Mouse (Mus musculus) limb, embryonic 15.5 days (tissue): ENCODE measurements around the gene Slc7a11. TPM values are rescaled to one million over a fixed set of nuclear protein-coding genes. Genes with fewer than 3 reads are reported as not detected.

ENCODE experiments used
- ATAC-seq: fragments of 200-750 bp; cut with Nextera tagmentation; 2 replicates; pipeline ENCODE4 v1.8.0; 2017; ENCODE audit warnings: low read depth, moderate TSS enrichment; ENCODE audit not compliant: insufficient number of reproducible peaks, low FRiP score, low TSS enrichment
- H3K27ac ChIP-seq: fragments of 300-500 bp; sonication (generic); 2 replicates; pipeline ENCODE4 v1.5.1; 2015; ENCODE audit warnings: moderate library complexity, mild to moderate bottlenecking, inconsistent platforms
- H3K27me3 ChIP-seq: fragments of 300-500 bp; sonication (generic); 2 replicates; pipeline ENCODE4 v1.6.1; 2015; ENCODE audit warnings: inconsistent platforms
- H3K36me3 ChIP-seq: fragments of 300-500 bp; sonication (generic); 2 replicates; pipeline ENCODE4 v1.6.1; 2015; ENCODE audit warnings: inconsistent platforms
- H3K4me1 ChIP-seq: fragments of 300-500 bp; sonication (generic); 2 replicates; pipeline ENCODE4 v1.6.1; 2015; ENCODE audit warnings: inconsistent platforms
- H3K4me2 ChIP-seq: fragments of 300-500 bp; sonication (generic); 2 replicates; pipeline ENCODE4 v1.6.1; 2015; ENCODE audit warnings: mild to moderate bottlenecking, inconsistent platforms
- H3K4me3 ChIP-seq: fragments of 300-500 bp; sonication (generic); 2 replicates; pipeline ENCODE4 v1.5.1; 2015; ENCODE audit warnings: mild to moderate bottlenecking, inconsistent platforms
- H3K9ac ChIP-seq: fragments of 300-500 bp; sonication (generic); 2 replicates; pipeline ENCODE4 v1.6.1; 2015; ENCODE audit warnings: inconsistent platforms
- H3K9me3 ChIP-seq: fragments of 300-500 bp; sonication (generic); 2 replicates; pipeline ENCODE4 v1.6.1; 2016; ENCODE audit warnings: inconsistent platforms
- WGBS: fragments of 180-500 bp; shearing (Covaris S2); methylation state at CpG from one replicate; pipeline ENCODE4 v1.1.7; 2015; 5-methylcytosine and 5-hydroxymethylcytosine counted together
- polyA plus RNA-seq: library from polyadenylated mRNA; unstranded; fragments of >200 nt; fragmentation: Nextera tagmentation; extraction: Ambion mirVana; gene quantifications from 2 replicates; pipeline ENCODE4 v1.2.1, GENCODE M21; 2015

Gene Slc7a11
- polyA plus RNA-seq, 1 experiment from 2014 or later = 7.0 TPM

DNA sequence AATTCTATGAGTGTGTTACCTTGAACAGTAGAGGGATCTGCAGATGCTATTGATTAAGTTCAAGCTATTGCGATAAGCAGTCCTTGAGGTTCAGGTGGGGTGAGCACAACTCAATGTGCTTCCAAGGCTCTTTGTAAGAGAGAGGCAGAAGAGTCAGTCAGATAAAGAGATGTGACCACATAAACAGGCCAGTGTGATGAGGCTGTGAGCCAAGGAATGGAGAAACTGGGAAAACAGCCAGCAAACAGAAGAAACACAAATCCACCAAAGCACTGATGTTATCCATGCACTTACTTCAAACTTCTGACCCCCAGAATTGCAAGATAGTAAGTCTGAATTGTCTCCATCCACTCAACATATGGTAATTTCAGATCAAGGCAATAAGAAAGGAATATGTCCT is 99.0 kb downstream of the Slc7a11 start:
- ATAC-seq = no peak
- WGBS = 83% methylated on average over 1 of the region's 1 CpGs
- Histone ChIP-seq H3K4me2 (no peak overlapping the region), H3K4me1 (0 out of 2 replicates have a peak, but pooled peaks cover 3% of the 10 kb centered on the region), H3K9me3 (no peaks in the 10 kb centered on the region), H3K4me3 (no peak overlapping the region), H3K9ac (no peak overlapping the region), H3K27me3 (no peaks in the 10 kb centered on the region), H3K36me3 (no peaks in the 10 kb centered on the region), H3K27ac (no peak overlapping the region)

DNA sequence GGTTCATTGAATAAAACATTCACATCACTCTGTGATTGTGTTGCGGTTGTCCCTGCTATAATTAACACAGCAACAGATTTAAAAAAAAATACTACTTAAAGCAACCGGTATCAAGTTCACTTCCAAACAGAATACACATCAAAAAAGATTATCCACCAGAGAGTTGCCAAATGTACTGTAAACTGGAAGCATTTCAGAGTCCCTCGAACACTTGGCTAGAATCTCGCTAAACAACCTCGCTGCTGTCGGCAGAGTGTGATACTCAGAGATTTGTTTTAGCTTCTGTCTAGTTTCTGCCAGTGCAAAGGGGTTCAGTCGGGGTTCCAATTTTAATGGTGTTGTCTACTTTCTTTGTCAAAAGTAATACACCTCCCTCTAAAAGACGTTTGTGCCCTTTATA is 118.9 kb downstream of the Slc7a11 start:
- no peaks in the 10 kb centered on the region for H3K9me3 ChIP-seq
- no peaks in the 10 kb centered on the region for H3K36me3 ChIP-seq
- no peaks in the 10 kb centered on the region for H3K4me1 ChIP-seq
- H3K27ac ChIP-seq = no peak overlapping the region
- H3K4me3 ChIP-seq = no peak overlapping the region
- ATAC-seq = no peak
- H3K9ac ChIP-seq = no peak overlapping the region
- H3K27me3 ChIP-seq = no peaks in the 10 kb centered on the region
- H3K4me2 ChIP-seq = no peak overlapping the region
- WGBS = 48% methylated on average over 8 of the region's 8 CpGs

DNA sequence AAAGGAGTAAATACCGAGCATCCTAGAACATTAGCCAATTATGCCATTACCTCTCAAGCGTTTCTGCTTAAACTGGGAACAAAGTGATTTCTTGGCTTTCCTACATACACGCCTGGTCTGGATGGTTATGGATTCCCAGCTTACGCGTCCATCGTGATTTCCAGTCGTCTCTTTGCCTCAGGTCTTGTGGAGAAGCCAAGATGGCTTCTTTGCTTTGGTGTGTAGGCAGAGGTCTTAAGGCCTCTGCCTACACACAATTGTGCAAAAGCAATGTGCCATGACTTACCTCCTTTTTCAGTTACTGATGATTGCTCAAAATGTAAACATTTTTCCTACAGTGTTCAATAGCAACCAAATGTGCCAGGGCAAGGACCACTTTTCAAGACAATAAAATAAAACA is 119.5 kb downstream of the Slc7a11 start:
- no peaks in the 10 kb centered on the region for H3K4me1 ChIP-seq
- no peaks in the 10 kb centered on the region for H3K27me3 ChIP-seq
- H3K4me3 ChIP-seq = no peak overlapping the region
- no peaks in the 10 kb centered on the region for H3K36me3 ChIP-seq
- WGBS = 80% methylated on average over 7 of the region's 7 CpGs
- no peak overlapping the region for H3K9ac ChIP-seq
- no peak overlapping the region for H3K27ac ChIP-seq
- ATAC-seq = no peak
- no peak overlapping the region for H3K4me2 ChIP-seq
- H3K9me3 ChIP-seq = no peaks in the 10 kb centered on the region

DNA sequence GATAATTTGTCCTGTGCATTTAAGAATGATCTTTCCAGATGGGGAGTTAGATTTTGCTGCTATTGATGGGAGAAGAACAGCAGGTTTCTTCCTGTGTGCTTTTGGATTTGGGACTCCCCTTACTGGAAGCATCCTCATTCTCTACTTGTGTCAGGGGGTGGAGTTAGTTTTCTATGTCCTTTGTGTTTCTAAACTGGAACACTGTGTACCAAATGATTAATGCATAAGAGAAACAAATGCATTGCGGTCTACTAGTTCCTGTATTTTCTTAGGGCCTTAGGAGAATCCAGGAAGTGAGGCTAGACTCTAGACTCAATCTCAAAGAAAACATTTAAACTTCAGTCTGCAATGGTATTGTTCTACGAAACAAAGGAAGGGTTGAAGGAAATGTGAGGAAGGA is 122.6 kb downstream of the Slc7a11 start:
- 86% methylated on average over 2 of the region's 2 CpGs for WGBS
- Histone ChIP-seq H3K9ac (no peak overlapping the region), H3K4me3 (no peak overlapping the region), H3K4me1 (no peaks in the 10 kb centered on the region), H3K4me2 (no peak overlapping the region), H3K9me3 (no peaks in the 10 kb centered on the region), H3K27ac (no peak overlapping the region), H3K36me3 (no peaks in the 10 kb centered on the region), H3K27me3 (no peaks in the 10 kb centered on the region)
- no peak for ATAC-seq

DNA sequence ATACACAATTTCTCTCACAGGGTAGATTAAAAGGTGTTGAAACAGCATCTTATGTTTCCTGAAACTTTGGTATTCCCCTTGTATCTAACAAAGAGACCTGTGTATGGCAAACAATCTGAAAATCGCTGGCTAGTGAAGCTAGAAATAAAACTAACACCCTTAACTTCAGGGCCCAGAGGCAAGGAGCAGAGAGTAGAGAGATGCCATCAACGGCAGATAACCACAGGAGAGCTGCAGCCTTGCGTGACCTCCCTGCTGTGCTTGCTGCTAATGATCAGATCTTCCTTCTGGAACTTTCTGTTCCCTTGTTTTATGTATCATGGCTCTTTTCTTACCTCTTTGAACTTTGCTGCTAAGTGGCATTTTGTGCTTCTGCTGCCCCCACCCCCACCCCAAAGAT is 125.3 kb downstream of the Slc7a11 start:
- H3K27ac ChIP-seq = no peak overlapping the region
- no peaks in the 10 kb centered on the region for H3K9me3 ChIP-seq
- no peak overlapping the region for H3K9ac ChIP-seq
- WGBS = 54% methylated on average over 3 of the region's 3 CpGs
- H3K36me3 ChIP-seq = no peaks in the 10 kb centered on the region
- no peak for ATAC-seq
- H3K4me1 ChIP-seq = no peaks in the 10 kb centered on the region
- H3K4me2 ChIP-seq = no peak overlapping the region
- H3K4me3 ChIP-seq = no peak overlapping the region
- no peaks in the 10 kb centered on the region for H3K27me3 ChIP-seq

DNA sequence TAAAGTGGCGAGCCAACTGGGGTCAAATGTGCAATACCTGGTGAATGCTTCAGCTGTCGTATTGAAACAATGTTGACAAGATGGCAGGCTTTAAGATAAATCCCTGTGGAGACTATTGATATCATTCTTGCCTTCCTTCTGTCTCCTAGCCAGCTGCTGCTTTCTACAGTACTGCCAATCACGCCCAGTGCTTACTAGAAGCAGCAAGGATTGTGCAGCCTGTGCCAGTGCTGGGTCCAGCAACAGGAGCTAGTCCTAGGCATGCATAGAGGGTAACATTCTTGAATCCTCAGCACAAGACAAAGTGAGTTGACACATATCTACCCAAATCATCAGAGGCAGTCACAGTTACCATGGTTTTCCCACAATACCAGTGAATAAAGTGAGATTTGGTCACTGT is 129.6 kb downstream of the Slc7a11 start:
- ATAC-seq = no peak
- no peak overlapping the region for H3K4me3 ChIP-seq
- H3K4me1 ChIP-seq = no peaks in the 10 kb centered on the region
- 86% methylated on average over 3 of the region's 3 CpGs for WGBS
- no peak overlapping the region for H3K4me2 ChIP-seq
- no peaks in the 10 kb centered on the region for H3K9me3 ChIP-seq
- H3K27me3 ChIP-seq = no peaks in the 10 kb centered on the region
- H3K9ac ChIP-seq = no peak overlapping the region
- H3K36me3 ChIP-seq = no peaks in the 10 kb centered on the region
- no peak overlapping the region for H3K27ac ChIP-seq

DNA sequence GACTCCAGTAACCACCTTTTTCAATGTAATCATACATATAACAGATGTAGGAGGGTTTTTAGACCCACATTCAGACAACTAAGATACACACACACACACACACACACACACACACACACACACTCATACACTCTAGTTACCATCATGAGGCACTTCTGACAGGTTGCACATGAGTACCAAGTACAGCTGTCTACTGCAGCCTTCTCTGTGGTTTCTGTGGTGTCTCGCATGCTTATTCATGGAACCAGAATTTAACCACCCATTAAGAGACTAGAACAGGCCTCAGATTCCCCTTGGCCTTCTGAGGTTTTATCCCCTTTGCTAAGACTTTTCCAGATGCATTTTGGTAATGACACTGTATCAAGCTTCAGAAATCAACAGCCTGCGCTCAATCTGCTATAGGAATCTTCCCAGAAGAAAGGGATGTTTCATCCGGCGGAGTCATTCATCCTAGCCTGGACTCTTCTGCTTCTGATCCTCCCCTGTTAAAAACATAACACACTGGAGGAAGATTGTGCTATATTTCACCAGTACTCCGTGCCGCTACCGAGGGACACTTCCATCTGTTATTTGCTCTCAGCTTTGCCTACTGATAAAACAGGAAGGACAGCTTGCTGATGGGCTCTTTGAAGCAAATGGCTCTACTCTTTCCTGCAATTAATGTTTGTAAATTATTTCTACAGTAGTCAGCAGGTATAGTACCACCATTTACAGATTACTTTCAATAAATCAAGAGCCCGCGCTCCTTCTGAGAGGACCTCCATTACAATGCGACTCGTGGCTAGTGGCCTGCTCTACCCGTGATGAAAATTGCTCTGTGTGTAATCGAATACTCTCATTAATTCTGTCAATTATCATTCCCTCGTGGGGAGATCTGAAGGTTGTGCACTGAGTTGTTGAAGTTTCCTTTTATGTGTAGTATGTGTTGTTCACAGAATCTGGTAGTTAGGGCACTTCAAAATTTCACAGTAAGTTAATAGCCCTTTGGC is 135.8 kb downstream of the Slc7a11 start:
- WGBS = 56% methylated on average over 14 of the region's 14 CpGs
- Histone ChIP-seq H3K4me3 (no peak overlapping the region), H3K9ac (no peak overlapping the region), H3K36me3 (no peaks in the 10 kb centered on the region), H3K9me3 (no peaks in the 10 kb centered on the region), H3K27me3 (no peaks in the 10 kb centered on the region), H3K4me2 (no peak overlapping the region), H3K27ac (no peak overlapping the region), H3K4me1 (no peaks in the 10 kb centered on the region)
- ATAC-seq = no peak

DNA sequence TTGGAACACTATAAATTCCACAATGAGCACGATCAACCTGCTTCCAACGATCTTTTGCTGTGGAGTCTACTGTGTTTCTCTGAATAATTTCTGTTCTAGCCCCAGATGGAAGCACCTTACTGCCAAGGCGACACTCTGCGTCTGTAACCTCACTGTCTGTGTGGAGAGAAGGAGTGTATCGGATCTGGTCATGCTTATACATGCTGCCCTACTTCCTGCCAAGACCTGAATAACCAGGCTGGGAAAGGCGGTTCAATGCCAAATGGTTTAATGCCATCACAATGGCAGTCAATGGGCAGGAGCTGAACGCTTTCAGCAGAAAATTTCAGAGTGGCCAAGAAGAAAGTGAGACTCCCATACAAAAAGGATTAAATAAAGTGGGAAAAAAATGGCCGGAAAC is 137.1 kb downstream of the Slc7a11 start:
- WGBS = 76% methylated on average over 8 of the region's 8 CpGs
- Histone ChIP-seq H3K4me2 (no peak overlapping the region), H3K4me1 (no peaks in the 10 kb centered on the region; the same call in 1 of the 2 replicates), H3K36me3 (no peaks in the 10 kb centered on the region), H3K27ac (no peak overlapping the region), H3K4me3 (no peak overlapping the region), H3K9me3 (no peaks in the 10 kb centered on the region), H3K9ac (no peak overlapping the region), H3K27me3 (no peaks in the 10 kb centered on the region)
- no peak for ATAC-seq

DNA sequence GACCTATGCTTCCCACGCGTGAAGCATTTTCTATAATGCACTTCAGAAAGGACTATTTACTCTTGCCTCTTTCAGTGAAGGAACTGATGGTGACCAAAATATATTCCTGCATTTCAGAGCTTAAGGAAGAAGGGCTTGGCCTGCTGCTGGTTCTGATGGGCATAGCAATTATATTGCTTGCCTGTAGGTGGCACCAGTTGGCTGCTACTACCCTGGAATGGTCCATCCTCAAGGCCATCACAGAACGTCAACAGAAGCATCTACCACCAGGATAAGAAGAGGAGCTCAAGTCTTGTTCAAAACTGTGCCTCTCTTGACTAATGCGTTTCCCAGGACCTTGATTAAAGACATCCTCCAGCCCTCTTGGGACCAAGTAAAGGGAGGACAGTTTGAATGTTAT is 139.3 kb downstream of the Slc7a11 start:
- Histone ChIP-seq H3K36me3 (no peaks in the 10 kb centered on the region), H3K9me3 (no peaks in the 10 kb centered on the region), H3K9ac (no peak overlapping the region), H3K27me3 (no peaks in the 10 kb centered on the region), H3K4me1 (peaks cover 9% of the 10 kb centered on the region), H3K4me2 (no peak overlapping the region), H3K4me3 (no peak overlapping the region), H3K27ac (no peak overlapping the region)
- WGBS = 57% methylated on average over 4 of the region's 4 CpGs
- ATAC-seq = no peak

DNA sequence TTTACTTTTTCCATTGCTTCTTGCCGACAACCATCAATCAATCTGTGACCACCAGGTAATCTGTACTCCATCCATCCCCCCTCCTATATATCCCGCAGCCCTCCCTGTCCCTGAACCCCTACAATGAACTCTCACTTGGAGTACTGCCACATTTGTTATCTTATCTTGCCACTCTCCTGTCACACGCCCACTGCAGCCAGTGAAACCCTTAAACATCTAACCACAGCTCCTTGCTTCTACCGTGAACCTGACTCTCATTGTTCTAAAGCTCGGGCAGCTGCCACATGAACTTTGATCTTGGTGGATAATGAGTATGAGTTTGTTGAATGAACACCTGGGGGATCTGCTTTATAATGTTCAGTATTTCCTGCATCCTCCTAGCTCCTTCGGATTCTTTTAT is 140.8 kb downstream of the Slc7a11 start:
- 57% methylated on average over 6 of the region's 6 CpGs for WGBS
- H3K9me3 ChIP-seq = no peaks in the 10 kb centered on the region
- no peak overlapping the region for H3K27ac ChIP-seq
- H3K9ac ChIP-seq = no peak overlapping the region
- H3K4me3 ChIP-seq = no peak overlapping the region
- H3K36me3 ChIP-seq = no peaks in the 10 kb centered on the region
- no peaks in the 10 kb centered on the region for H3K27me3 ChIP-seq
- H3K4me2 ChIP-seq = no peak overlapping the region
- H3K4me1 ChIP-seq = peaks cover 10% of the 10 kb centered on the region
- ATAC-seq = no peak

DNA sequence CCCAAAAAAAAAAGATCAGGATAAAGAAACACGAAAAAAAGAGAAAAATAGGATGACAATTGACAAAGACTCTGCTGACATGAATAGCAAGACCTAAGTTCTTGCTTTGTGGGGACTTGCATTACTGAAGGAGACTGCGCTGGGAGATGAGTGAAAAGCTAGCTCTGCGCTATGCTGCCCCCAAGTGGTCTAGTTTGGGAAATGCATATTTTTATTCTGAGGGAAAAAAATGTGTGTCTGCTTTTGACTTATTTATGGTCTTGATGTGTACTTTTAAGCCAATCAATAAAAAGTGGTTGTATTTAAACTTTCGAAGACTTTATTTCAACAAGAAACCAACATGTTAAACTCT is 142.5 kb downstream of the Slc7a11 start:
- no peak overlapping the region for H3K27ac ChIP-seq
- no peaks in the 10 kb centered on the region for H3K36me3 ChIP-seq
- H3K9ac ChIP-seq = no peak overlapping the region
- H3K4me3 ChIP-seq = no peak overlapping the region
- H3K4me1 ChIP-seq = peaks cover 10% of the 10 kb centered on the region
- no peaks in the 10 kb centered on the region for H3K9me3 ChIP-seq
- no peak overlapping the region for H3K4me2 ChIP-seq
- 1% methylated on average over 4 of the region's 4 CpGs for WGBS
- no peaks in the 10 kb centered on the region; the same call in 1 of the 2 replicates for H3K27me3 ChIP-seq
- no peak for ATAC-seq

DNA sequence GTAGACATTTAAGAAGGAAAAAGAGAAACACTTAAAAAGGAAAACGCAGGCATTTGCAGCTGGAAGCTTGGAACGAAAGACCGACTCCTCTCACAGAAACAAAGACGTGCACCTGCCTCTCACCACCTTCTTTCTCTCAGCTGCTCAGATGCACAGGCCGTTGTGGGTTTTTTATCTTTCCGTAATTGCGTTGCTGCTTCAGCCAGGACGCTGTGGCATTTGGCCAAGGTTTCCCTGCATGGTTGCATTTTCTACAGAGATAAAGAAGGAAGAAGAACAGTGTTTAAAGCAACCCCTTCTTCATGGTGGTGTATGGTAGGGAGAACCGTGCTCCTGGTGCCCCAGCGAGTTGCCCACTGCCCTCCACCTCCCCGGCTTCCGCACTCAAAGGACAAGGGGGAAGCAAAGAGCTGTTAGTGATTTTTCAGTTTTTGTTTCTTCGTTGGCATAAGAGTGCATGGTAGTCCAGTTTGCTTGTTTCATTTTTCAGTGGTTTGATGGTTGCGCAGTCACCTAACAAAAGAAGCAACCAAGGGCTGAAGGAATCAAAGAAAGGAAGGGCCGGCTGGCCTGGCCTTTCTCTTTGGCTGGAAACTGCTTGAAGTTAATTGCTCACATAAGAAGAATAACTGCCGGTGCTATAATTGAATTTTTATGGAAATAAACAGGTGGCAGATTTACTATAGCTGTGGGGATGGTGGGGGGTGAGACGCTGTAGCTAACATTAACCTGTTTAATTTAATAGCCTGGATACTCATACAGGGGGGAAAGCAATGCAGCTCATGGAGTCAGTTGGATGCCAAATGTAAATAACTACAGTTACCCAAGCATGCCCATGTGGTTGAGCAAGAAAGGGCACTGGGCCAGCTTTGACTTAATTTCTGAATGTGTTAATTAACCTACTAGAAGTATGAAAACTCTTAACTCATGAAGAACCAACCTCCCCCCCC is 143.1 kb downstream of the Slc7a11 start:
- H3K9me3 ChIP-seq = no peaks in the 10 kb centered on the region
- ATAC-seq = no peak
- 0 out of 2 replicates have a peak overlapping the region, but pooled peaks have one; percentile 33 for H3K27ac ChIP-seq
- no peaks in the 10 kb centered on the region for H3K36me3 ChIP-seq
- H3K27me3 ChIP-seq = no peaks in the 10 kb centered on the region; the same call in 1 of the 2 replicates
- H3K4me3 ChIP-seq = no peak overlapping the region
- WGBS = 52% methylated on average over 17 of the region's 17 CpGs
- peaks cover 10% of the 10 kb centered on the region for H3K4me1 ChIP-seq
- no peak overlapping the region for H3K9ac ChIP-seq
- no peak overlapping the region for H3K4me2 ChIP-seq
